ENCODE assay signal across 8 mouse cellular contexts in the genomic region with DNA sequence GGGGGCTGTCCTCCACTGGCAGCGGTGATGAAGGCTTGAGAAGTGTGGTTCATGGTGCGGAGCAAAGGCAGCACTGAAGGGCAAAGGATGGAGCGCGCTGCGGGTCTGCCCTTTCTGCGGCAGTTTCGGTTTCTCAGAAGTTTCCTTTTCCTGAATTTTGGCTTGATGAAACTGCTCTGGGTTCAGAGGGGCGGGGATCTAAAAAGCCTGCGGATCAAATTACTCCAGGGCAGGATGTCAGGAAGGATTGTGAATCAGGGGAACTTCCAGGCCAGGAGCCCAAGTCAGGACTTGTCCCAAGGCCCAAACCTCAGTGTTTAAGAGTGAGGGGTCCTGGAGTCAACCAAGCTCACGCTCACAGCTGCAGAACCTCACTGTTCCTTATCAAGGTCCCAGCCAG. TPM values are rescaled to one million over a fixed set of nuclear protein-coding genes. Genes with fewer than 3 reads are reported as not detected.
A peak's percentile ranks its signal among the peaks of the same experiment; 100 is the strongest.
DNase-seq lines count a peak whose midpoint lies in the region; ATAC-seq and TF ChIP-seq lines count a peak whose summit lies in the region.

A gene (minus strand): TSS at position 178 of the 400 bp plus-strand sequence.

- ATAC-seq in forebrain, postnatal 0 days: no peak
- ATAC-seq in hindbrain, embryonic 11.5 days (ENCODE audit: low FRiP score): no peak
- 0 out of 2 replicates have a peak, but pooled peaks have one; percentile 42 for ATAC-seq in limb, embryonic 15.5 days (ENCODE audit: insufficient number of reproducible peaks, low FRiP score, low TSS enrichment, low read depth)
- ATAC-seq in midbrain, embryonic 15.5 days (replicated peaks): no peak

- peaks cover 7 to 19% of the 10 kb centered on the region in 2 experiments; a peak in 2 of 4 replicates for H3K4me1 ChIP-seq in ES-E14 (ENCODE audit: control insufficient read depth in 2 of 2, insufficient read depth in 2 of 2, low read length in 2 of 2, poor library complexity in 1 of 2)
- H3K4me1 ChIP-seq in forebrain, postnatal 0 days (ENCODE audit: insufficient read depth): no peaks in the 10 kb centered on the region
- no peaks in the 10 kb centered on the region for H3K4me1 ChIP-seq in hindbrain, embryonic 11.5 days (replicated peaks; ENCODE audit: control insufficient read depth, insufficient read depth, low read length)
- H3K4me1 ChIP-seq in limb, embryonic 15.5 days: peaks cover 30% of the 10 kb centered on the region
- H3K4me1 ChIP-seq in midbrain, embryonic 15.5 days: no peaks in the 10 kb centered on the region; the same call in 1 of the 2 replicates

- no peak for TF ChIP-seq CTCF in forebrain, postnatal 0 days (IDR thresholded peaks at IDR 0.05; ENCODE audit: low read depth)

- no peaks in the 10 kb centered on the region for H3K36me3 ChIP-seq in ES-E14 (ENCODE audit: control insufficient read depth, insufficient read depth, low read length, poor library complexity, severe bottlenecking)
- no peaks in the 10 kb centered on the region for H3K36me3 ChIP-seq in forebrain, postnatal 0 days (ENCODE audit: insufficient read depth)
- no peaks in the 10 kb centered on the region for H3K36me3 ChIP-seq in hindbrain, embryonic 11.5 days (ENCODE audit: control insufficient read depth, insufficient read depth, low read length)
- H3K36me3 ChIP-seq in limb, embryonic 15.5 days: no peaks in the 10 kb centered on the region
- H3K36me3 ChIP-seq in midbrain, embryonic 15.5 days (replicated peaks): no peaks in the 10 kb centered on the region

- H3K27ac ChIP-seq in ES-E14 (ENCODE audit: insufficient read depth, low read depth, low read length, poor library complexity, severe bottlenecking): peak within 1 kb of the TSS; percentile 81; the same call in 1 of the 2 replicates
- H3K27ac ChIP-seq in forebrain, postnatal 0 days (ENCODE audit: low read depth, low read length): no peak within 1 kb of the TSS
- no peak within 1 kb of the TSS for H3K27ac ChIP-seq in hindbrain, embryonic 11.5 days (ENCODE audit: low read depth, low read length)
- peak within 1 kb of the TSS; percentile 86 for H3K27ac ChIP-seq in limb, embryonic 15.5 days
- no peak within 1 kb of the TSS for H3K27ac ChIP-seq in midbrain, embryonic 15.5 days

- H3K9ac ChIP-seq in ES-E14 (ENCODE audit: insufficient read depth, low read depth, low read length, poor library complexity, severe bottlenecking): peak within 1 kb of the TSS; percentile 41
- H3K9ac ChIP-seq in forebrain, postnatal 0 days: no peak within 1 kb of the TSS
- H3K9ac ChIP-seq in hindbrain, embryonic 11.5 days (ENCODE audit: low read depth, low read length): no peak within 1 kb of the TSS; the same call in 1 of the 2 replicates
- peak within 1 kb of the TSS; percentile 28; the same call in 1 of the 2 replicates for H3K9ac ChIP-seq in limb, embryonic 15.5 days
- no peak within 1 kb of the TSS for H3K9ac ChIP-seq in midbrain, embryonic 15.5 days

- DNase-seq in ES-E14 (ENCODE audit: low read depth, low spot score): peak; percentile 51
- DNase-seq in adrenal gland, postnatal 14 days: peak; percentile 69
- no peak for DNase-seq in forebrain, postnatal 0 days
- peak; percentile 23 for DNase-seq in hindbrain, embryonic 11.5 days (ENCODE audit: low spot score)
- DNase-seq in urinary bladder, postnatal 25 days (ENCODE audit: low spot score): peak; percentile 49
- DNase-seq in retina, postnatal 1 day: no peak

- in situ Hi-C loops in ES-E14 (cut with MboI; ENCODE audit: low sequenced_read_pairs in 2 of 2, unreplicated experiment in 2 of 2): no loop called here

- 38% methylated on average over 10 of the region's 10 CpGs for WGBS in forebrain, postnatal 0 days
- WGBS in hindbrain, embryonic 11.5 days: 26% methylated on average over 10 of the region's 10 CpGs
- WGBS in limb, embryonic 15.5 days: 5% methylated on average over 10 of the region's 10 CpGs
- WGBS in midbrain, embryonic 15.5 days: 35% methylated on average over 10 of the region's 10 CpGs

- no peaks in the 10 kb centered on the region for H3K27me3 ChIP-seq in forebrain, postnatal 0 days (ENCODE audit: insufficient read depth, low read length)
- H3K27me3 ChIP-seq in hindbrain, embryonic 11.5 days (ENCODE audit: control insufficient read depth, insufficient read depth, low read length): no peaks in the 10 kb centered on the region
- H3K27me3 ChIP-seq in limb, embryonic 15.5 days: no peaks in the 10 kb centered on the region
- H3K27me3 ChIP-seq in midbrain, embryonic 15.5 days (replicated peaks): no peaks in the 10 kb centered on the region

- peak within 1 kb of the TSS; percentile 54 for H3K4me3 ChIP-seq in ES-E14 (ENCODE audit: insufficient read depth in 1 of 2, low read depth in 1 of 2, low read length in 2 of 2, poor library complexity in 1 of 2, severe bottlenecking in 1 of 2)
- no peak within 1 kb of the TSS for H3K4me3 ChIP-seq in forebrain, postnatal 0 days (ENCODE audit: low read depth, low read length)
- no peak within 1 kb of the TSS for H3K4me3 ChIP-seq in hindbrain, embryonic 11.5 days (ENCODE audit: low read depth, low read length)
- peak within 1 kb of the TSS; percentile 48 for H3K4me3 ChIP-seq in limb, embryonic 15.5 days
- peak within 1 kb of the TSS; percentile 13; the same call in 1 of the 2 replicates for H3K4me3 ChIP-seq in midbrain, embryonic 15.5 days

- peak within 1 kb of the TSS; percentile 13; the same call in 1 of the 2 replicates for H3K4me2 ChIP-seq in forebrain, postnatal 0 days (ENCODE audit: low read depth)
- H3K4me2 ChIP-seq in hindbrain, embryonic 11.5 days (replicated peaks; ENCODE audit: low read depth, low read length): 0 out of 2 replicates have a peak within 1 kb of the TSS, but pooled peaks have one; percentile 7
- H3K4me2 ChIP-seq in limb, embryonic 15.5 days: peak within 1 kb of the TSS; percentile 59
- peak within 1 kb of the TSS; percentile 13; the same call in 1 of the 2 replicates for H3K4me2 ChIP-seq in midbrain, embryonic 15.5 days

- H3K9me3 ChIP-seq in ES-E14 (ENCODE audit: control insufficient read depth, insufficient read depth, low read depth, low read length): no peaks in the 10 kb centered on the region
- no peaks in the 10 kb centered on the region for H3K9me3 ChIP-seq in forebrain, postnatal 0 days (ENCODE audit: low read length)
- no peaks in the 10 kb centered on the region for H3K9me3 ChIP-seq in hindbrain, embryonic 11.5 days (ENCODE audit: control insufficient read depth, low read length)
- no peaks in the 10 kb centered on the region for H3K9me3 ChIP-seq in limb, embryonic 15.5 days
- H3K9me3 ChIP-seq in midbrain, embryonic 15.5 days: no peaks in the 10 kb centered on the region

TF ChIP-seq in ES-E14, 5 proteins besides CTCF, POLR2A, EP300 and RAD21:
- TF ChIP-seq ZNF384 (IDR thresholded peaks at IDR 0.05; ENCODE audit: low read depth, low read length) (no peak), ZC3H11A (IDR thresholded peaks at IDR 0.05; ENCODE audit: borderline replicate concordance, low read depth, low read length) (no peak), CHD2 (IDR thresholded peaks at IDR 0.05; ENCODE audit: low read depth, low read length) (no peak)

RNA-seq across cellular contexts. Expression of the gene that starts here (rescaled TPM):
- total RNA-seq in ES-E14 (2012; rRNA removed): 353 and 601 TPM in 2 replicates
- total RNA-seq in adrenal gland, postnatal 14 days (2021): 124 and 169 TPM in 2 replicates
- total RNA-seq in forebrain, postnatal 0 days (2014; rRNA removed): 12.2 and 35.9 TPM in 2 replicates
- 78.8 and 81.3 TPM in 2 replicates for polyA plus RNA-seq in forebrain, postnatal 0 days (2015; fragmentation: Nextera tagmentation; extraction: Ambion mirVana)
- 18.6 and 20.6 TPM in 2 replicates for polyA plus RNA-seq in hindbrain, embryonic 11.5 days (2014; fragmentation: Nextera tagmentation; extraction: Ambion mirVana)
- polyA plus RNA-seq in limb, embryonic 15.5 days (2015; fragmentation: Nextera tagmentation; extraction: Ambion mirVana): 217 and 218 TPM in 2 replicates
- polyA plus RNA-seq in midbrain, embryonic 15.5 days (2015; fragmentation: Nextera tagmentation; extraction: Ambion mirVana): 40.9 and 59.9 TPM in 2 replicates

Comparison
In these comparisons a context has a peak if more than half of its experiments do, and no peak if none do; other contexts are left out.
1. DNase-seq: peak in ES-E14 (single experiment), adrenal gland, postnatal 14 days (single experiment), hindbrain, embryonic 11.5 days (single experiment) and urinary bladder, postnatal 25 days (single experiment); none in forebrain, postnatal 0 days (single experiment) and retina, postnatal 1 day (single experiment).
2. H3K27ac ChIP-seq: peak in ES-E14 (single experiment) and limb, embryonic 15.5 days (single experiment); none in forebrain, postnatal 0 days (single experiment), hindbrain, embryonic 11.5 days (single experiment) and midbrain, embryonic 15.5 days (single experiment).
3. H3K4me3 ChIP-seq: peak in ES-E14 (2 of 2), limb, embryonic 15.5 days (single experiment) and midbrain, embryonic 15.5 days (single experiment); none in forebrain, postnatal 0 days (single experiment) and hindbrain, embryonic 11.5 days (single experiment).
4. H3K9ac ChIP-seq: peak in ES-E14 (single experiment) and limb, embryonic 15.5 days (single experiment); none in forebrain, postnatal 0 days (single experiment), hindbrain, embryonic 11.5 days (single experiment) and midbrain, embryonic 15.5 days (single experiment).
5. H3K4me2 ChIP-seq: peak in every context shown above with its lines; median percentile 59 in limb, embryonic 15.5 days; 13 in forebrain, postnatal 0 days; 13 in midbrain, embryonic 15.5 days; 7 in hindbrain, embryonic 11.5 days.